ENCODE assay signal across 26 mouse cellular contexts in genomic region chr6:15825236-15825635, GRCm38 (mm10).
"Had no signal": no experiment of that assay in that cellular context is flagged by ENCODE, and none has a peak within 500 bp of the region (broad histone marks: within the 10 kb centered on the region; RNA-seq: fewer than 3 reads in every experiment).

No protein-coding gene starts in this region.

- H3K4me1 ChIP-seq: intestine, embryonic 15.5 days; limb, embryonic 12.5 days; liver, embryonic 13.5 days; liver, embryonic 15.5 days had no signal

- H3K36me3 ChIP-seq: heart, embryonic 10.5 days; heart, embryonic 12.5 days; hindbrain, embryonic 10.5 days; hindbrain, embryonic 12.5 days; intestine, embryonic 15.5 days; limb, embryonic 10.5 days; limb, embryonic 12.5 days; liver, embryonic 13.5 days; liver, embryonic 15.5 days had no signal

- H3K9ac ChIP-seq: heart, embryonic 12.5 days; hindbrain, embryonic 12.5 days; hindbrain, embryonic 14.5 days; intestine, embryonic 15.5 days; limb, embryonic 12.5 days; liver, embryonic 13.5 days; liver, embryonic 15.5 days had no signal

- DNase-seq: gastrocnemius, postnatal 25 days; heart, adult 18-20 months; heart, postnatal 10 days; heart, postnatal 4 days; kidney, adult 18-20 months; kidney, adult 8-10 months; kidney, postnatal 10 days; kidney, postnatal 25 days; kidney, postnatal 4 days; layer of hippocampus, adult 9-11 months; liver; liver, embryonic 13.5 days had no signal

- H3K27me3 ChIP-seq: heart, embryonic 12.5 days; hindbrain, embryonic 12.5 days; intestine, embryonic 15.5 days; limb, embryonic 12.5 days; liver, embryonic 13.5 days; liver, embryonic 15.5 days had no signal

- H3K9me3 ChIP-seq: heart, embryonic 10.5 days; heart, embryonic 12.5 days; hindbrain, embryonic 10.5 days; hindbrain, embryonic 12.5 days; intestine, embryonic 15.5 days; limb, embryonic 10.5 days; limb, embryonic 12.5 days; liver, embryonic 13.5 days; liver, embryonic 15.5 days had no signal

- H3K4me2 ChIP-seq: heart, embryonic 12.5 days; hindbrain, embryonic 12.5 days; hindbrain, embryonic 14.5 days; intestine, embryonic 15.5 days; limb, embryonic 12.5 days; liver, embryonic 11.5 days; liver, embryonic 13.5 days; liver, embryonic 15.5 days had no signal

- H3K4me3 ChIP-seq: heart, embryonic 10.5 days; heart, embryonic 12.5 days; hindbrain, embryonic 10.5 days; hindbrain, embryonic 12.5 days; intestine, embryonic 15.5 days; left cerebral cortex, adult 2 months; limb, embryonic 10.5 days; limb, embryonic 12.5 days; liver, embryonic 13.5 days; liver, embryonic 15.5 days had no signal

- H3K27ac ChIP-seq: heart, embryonic 10.5 days; hindbrain, embryonic 10.5 days; hindbrain, embryonic 12.5 days; hindbrain, embryonic 14.5 days; intestine, embryonic 15.5 days; left cerebral cortex, adult 2 months; limb, embryonic 10.5 days; limb, embryonic 12.5 days; liver, embryonic 13.5 days; liver, embryonic 15.5 days had no signal

- ATAC-seq: hindbrain, embryonic 16.5 days; inflammation-experienced regulatory T-cells, adult 6 months; intestine, embryonic 15.5 days; intestine, postnatal 0 days had no signal
